Mouse (Mus musculus) CD4-positive, CD25-positive, alpha-beta regulatory T cell, adult 2 months (primary cell): ENCODE measurements around the gene Ahctf1.

Experiments used
- DNase-seq: peaks from one replicate; pipeline ENCODE4 v3.0.0-alpha.2; 2012; ENCODE audit warnings: low read depth, low spot score

Gene Ahctf1

GRCm38 (mm10) chr1:179804140-179804881 is 831 bp upstream of the Ahctf1 start:
- DNase-seq: no peak

GRCm38 (mm10) chr1:179802610-179803512 is 619 bp downstream of the Ahctf1 start, which contains the start of gene Gm10518:
Gene Gm10518 (plus strand): TSS chr1:179803376.
- no peak for DNase-seq

GRCm38 (mm10) chr1:179798794-179799193 is 4.7 kb downstream of the Ahctf1 start:
- peak; percentile 11 for DNase-seq

GRCm38 (mm10) chr1:179787281-179787680 is 16.2 kb downstream of the Ahctf1 start:
- no peak for DNase-seq

- DNase-seq: no peak
These were observed 18.0 kb downstream of the Ahctf1 start for GRCm38 (mm10) chr1:179785502-179785901.

GRCm38 (mm10) chr1:179784098-179784497 is 19.4 kb downstream of the Ahctf1 start:
- no peak for DNase-seq

GRCm38 (mm10) chr1:179776831-179777230 is 26.6 kb downstream of the Ahctf1 start:
- DNase-seq: no peak

- no peak for DNase-seq
These were observed 42.9 kb downstream of the Ahctf1 start for GRCm38 (mm10) chr1:179760553-179760952.

- no peak for DNase-seq
These were observed 43.4 kb downstream of the Ahctf1 start for GRCm38 (mm10) chr1:179760086-179760485.

GRCm38 (mm10) chr1:179756477-179756876 is 47.0 kb downstream of the Ahctf1 start:
- no peak for DNase-seq

- DNase-seq: no peak
These were observed 50.5 kb downstream of the Ahctf1 start for GRCm38 (mm10) chr1:179753006-179753405.

GRCm38 (mm10) chr1:179752276-179752675 is 51.2 kb downstream of the Ahctf1 start:
- DNase-seq: no peak

- DNase-seq: no peak
These were observed 58.3 kb downstream of the Ahctf1 start, which contains the start of gene Kif28 for GRCm38 (mm10) chr1:179745171-179745570. Gene Kif28 (minus strand): TSS chr1:179745271.

GRCm38 (mm10) chr1:179743593-179744193 is 59.8 kb downstream of the Ahctf1 start:
- DNase-seq: no peak

- no peak for DNase-seq
These were observed 67.0 kb downstream of the Ahctf1 start for GRCm38 (mm10) chr1:179736483-179736882.

GRCm38 (mm10) chr1:179734500-179735474 is 68.7 kb downstream of the Ahctf1 start:
- DNase-seq: peak; percentile 60

- no peak for DNase-seq
These were observed 72.1 kb downstream of the Ahctf1 start for GRCm38 (mm10) chr1:179731391-179731790.

- no peak for DNase-seq
These were observed 74.8 kb downstream of the Ahctf1 start for GRCm38 (mm10) chr1:179728661-179729060.

GRCm38 (mm10) chr1:179722811-179723469 is 80.5 kb downstream of the Ahctf1 start:
- no peak for DNase-seq

- DNase-seq: no peak
These were observed 87.7 kb downstream of the Ahctf1 start for GRCm38 (mm10) chr1:179715786-179716185.
